Mouse (Mus musculus): ENCODE data around the gene Fbll1.
A peak's percentile ranks its signal among the peaks of the same experiment; 100 is the strongest.

- TF ChIP-seq CTCF (IDR thresholded peaks at IDR 0.05; ENCODE audit: borderline replicate concordance, insufficient read depth, low read length) (no peak), POLR2A (IDR thresholded peaks at IDR 0.05; ENCODE audit: low read depth, low read length) (peak; percentile 43; the same call in 1 of the 2 replicates)
Measured at GRCm38 (mm10) chr11:35838345-35839338, 40.0 kb upstream of the Fbll1 start.
